Mouse (Mus musculus): ENCODE data around the gene Fam69a. TPM values are rescaled to one million over a fixed set of nuclear protein-coding genes. Genes with fewer than 3 reads are reported as not detected.

Gene Fam69a
- 14.1 and 15.2 TPM in 2 replicates for polyA plus RNA-seq (2012; rRNA removed)

DNA sequence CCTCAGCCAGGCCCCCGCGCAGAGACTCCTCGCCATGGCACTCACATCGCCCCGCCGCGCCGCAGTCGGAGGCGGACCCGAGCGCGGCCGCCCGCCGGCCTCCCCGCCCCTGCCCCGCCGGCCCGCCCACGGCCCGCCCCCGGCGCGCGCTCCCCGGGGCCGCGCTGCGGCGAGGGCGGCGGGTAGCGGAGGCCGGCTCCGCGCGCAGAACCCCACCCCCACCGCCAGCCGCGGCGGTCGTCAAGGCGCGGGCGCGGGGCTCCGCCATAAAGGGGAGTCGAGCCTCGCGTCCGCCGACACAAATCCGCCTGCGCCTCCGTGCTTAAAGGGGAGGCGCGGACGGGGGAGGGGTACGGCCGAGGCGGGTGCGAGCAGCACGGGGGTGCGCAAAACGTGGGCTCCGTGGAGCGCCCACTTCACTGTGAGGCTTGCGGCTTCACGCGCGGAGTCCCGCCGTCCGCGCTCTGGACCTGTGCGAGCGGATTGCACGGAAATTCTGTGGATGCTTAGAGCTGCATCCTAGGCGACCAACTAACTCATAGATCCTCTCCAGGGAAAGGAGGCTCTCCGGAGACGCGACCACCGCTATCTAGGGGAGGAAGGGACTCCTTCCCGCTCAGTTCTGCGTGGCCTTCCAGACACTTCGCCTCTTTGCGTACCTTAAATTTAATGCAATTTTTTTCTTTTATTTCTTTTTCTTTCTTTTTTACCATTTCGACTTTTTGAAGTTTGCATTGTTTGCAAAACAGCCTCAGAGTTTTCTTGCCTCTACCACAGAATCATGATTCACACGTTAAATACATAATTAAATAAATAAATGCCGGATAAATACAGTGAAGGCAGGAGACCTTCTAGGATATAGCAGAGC, at the start of gene Fam69a:
Gene Fam69a, minus strand, starts transcription at position 119 of the 868 bp plus-strand sequence.

DNA sequence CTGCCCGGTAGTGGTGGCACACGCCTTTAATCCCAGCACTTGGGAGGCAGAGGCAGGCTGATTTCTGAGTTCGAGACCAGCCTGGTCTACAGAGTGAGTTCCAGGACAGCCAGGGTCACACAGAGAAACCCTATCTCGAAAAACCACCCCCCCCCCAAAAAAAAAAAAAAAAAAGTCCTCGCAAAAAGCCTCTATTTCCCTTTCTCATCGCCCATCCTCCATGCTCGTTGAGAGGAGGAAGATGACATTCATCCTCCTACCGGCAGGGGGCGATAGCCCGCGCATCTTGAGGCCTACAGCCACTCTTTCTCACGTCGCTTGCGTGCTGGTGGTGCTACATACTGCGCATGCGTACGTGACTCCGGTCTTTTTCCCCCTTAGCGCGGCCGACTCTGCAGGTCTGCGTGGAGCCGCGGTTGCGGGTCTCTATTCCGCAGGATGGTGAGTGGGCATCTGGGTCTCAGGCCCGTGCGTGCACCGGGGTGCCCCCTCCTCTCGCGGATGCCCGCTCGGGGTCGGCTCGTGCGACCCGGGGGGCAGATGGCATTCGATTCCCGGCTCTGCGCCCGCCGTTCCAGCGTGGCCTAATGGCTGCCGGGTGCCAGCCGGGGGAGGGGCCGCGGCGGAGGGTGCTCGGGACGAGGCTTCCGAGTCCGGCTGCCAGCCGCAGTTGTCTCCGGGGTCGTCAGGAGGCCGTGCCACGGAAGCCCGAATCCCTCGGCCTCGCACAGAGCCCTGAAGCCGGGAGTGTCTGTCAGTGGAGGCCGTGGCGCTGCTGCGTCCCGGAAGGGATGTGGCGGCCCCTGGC, 86.5 kb downstream of the Fam69a start, which contains the start of gene Rpl5:
Gene Rpl5, plus strand, starts transcription at position 297 of the 808 bp plus-strand sequence.

DNA sequence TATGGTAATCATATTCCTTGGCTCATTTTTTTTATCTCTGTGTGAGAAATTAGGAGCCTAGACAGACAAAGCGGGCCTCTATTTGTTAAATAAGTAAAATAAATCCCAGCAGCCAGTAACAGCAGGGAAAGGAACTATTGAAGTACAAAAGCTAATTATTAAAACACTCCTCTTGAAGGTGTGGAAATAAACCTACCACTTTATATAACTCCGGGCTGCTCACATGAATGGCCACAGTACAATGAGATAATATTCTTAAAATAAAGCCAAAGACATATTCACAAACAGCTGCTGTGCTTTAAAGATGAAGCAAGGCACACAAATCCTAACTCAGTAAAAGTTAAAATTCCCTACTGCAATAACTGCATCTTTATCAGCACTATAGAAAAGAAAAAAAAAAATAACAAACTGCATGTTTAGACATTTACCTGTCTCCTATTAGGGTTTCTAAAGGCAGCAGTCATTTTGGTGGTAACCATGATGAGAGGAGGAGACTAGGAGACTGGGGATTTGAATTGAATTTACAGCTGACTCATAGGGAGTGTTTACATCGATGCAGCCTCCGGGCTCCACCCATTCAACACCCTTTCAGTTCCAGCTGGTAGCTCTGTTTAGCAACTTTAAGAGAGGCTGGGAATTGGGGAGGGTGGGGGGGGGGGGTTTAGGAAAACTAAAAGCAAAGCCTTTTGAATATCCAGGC, 112.2 kb downstream of the Fam69a start, which contains the start of gene Evi5:
Gene Evi5, minus strand, starts transcription at position 547 of the 700 bp plus-strand sequence.

Other genes with a start within 250 kb of the Fam69a start
- not detected in 2 replicates for gene Ube2d2b, start 157.0 kb downstream of the Fam69a start, polyA plus RNA-seq (2012; rRNA removed)
- 29.7 and 30.5 TPM in 2 replicates for gene Evi5, start 112.0 kb downstream of the Fam69a start, polyA plus RNA-seq (2012; rRNA removed)
- gene Rpl5, start 86.6 kb downstream of the Fam69a start, polyA plus RNA-seq (2012; rRNA removed): 213 and 299 TPM in 2 replicates
- gene Mtf2, start 78.6 kb upstream of the Fam69a start, polyA plus RNA-seq (2012; rRNA removed): 73.3 and 84.4 TPM in 2 replicates
- 15.7 and 15.9 TPM in 2 replicates for gene Tmed5, start 145.5 kb upstream of the Fam69a start, polyA plus RNA-seq (2012; rRNA removed)
- 1.5 and 2.0 TPM in 2 replicates for gene Ccdc18, start 145.8 kb upstream of the Fam69a start, polyA plus RNA-seq (2012; rRNA removed)

Data from central nervous system, embryonic 14 days (tissue).